Mouse (Mus musculus): ENCODE measurements around the gene Adad2.

The Adad2 gene

GRCm38 (mm10) chr8:119641058-119641457 is 28.5 kb downstream of the Adad2 start:
- DNase-seq (ENCODE audit: low spot score in 2 of 2): no peak

DNA sequence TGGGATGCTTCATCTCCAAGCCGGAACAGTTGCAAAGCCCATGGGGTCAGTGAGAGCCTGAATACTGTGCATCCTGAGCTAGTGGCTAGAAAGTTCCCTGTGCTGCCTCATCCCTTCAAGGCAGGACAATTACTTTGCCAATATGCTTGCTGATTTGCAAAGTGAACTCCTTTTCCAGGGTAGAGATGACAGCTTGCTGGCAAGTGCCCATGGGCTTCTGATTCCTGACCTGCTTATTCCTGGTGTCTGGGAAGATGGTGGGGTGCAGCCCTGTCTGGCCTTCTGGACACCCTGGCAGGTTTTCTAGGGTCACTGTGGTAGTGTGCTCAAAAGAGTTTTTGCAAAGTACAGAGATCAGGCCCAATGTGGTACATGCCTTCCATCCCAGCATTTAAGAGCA is 30.4 kb downstream of the Adad2 start:
- no peak for DNase-seq (ENCODE audit: low spot score in 2 of 2)

- no peak for DNase-seq (ENCODE audit: low spot score in 2 of 2)
Observed at GRCm38 (mm10) chr8:119644429-119644960, 31.9 kb downstream of the Adad2 start.

- no peak for DNase-seq (ENCODE audit: low spot score in 2 of 2)
Observed at GRCm38 (mm10) chr8:119644981-119645597, 32.5 kb downstream of the Adad2 start.

- DNase-seq (ENCODE audit: low spot score in 2 of 2): no peak
Observed at GRCm38 (mm10) chr8:119646197-119646596, 33.6 kb downstream of the Adad2 start.

DNA sequence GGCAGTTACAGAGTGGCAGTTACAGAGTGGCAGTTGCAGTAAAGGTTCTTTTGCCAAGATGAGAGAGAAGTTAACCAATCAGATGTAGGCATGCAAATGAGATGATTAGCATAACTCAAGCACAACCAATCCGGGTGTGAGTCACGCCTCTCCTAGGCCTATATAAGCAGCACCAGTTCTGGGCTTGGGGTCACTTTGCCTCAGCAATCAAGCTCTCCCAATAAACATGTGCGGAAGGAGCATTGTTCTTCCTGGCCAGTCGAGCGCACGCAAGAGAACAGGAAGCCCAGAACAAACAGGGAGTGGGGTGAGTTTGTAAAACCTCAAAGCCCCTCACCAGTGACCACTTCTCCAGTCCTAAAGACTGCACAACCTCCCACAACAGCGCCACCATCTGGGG is 34.3 kb downstream of the Adad2 start:
- no peak for DNase-seq (ENCODE audit: low spot score in 2 of 2)

DNA sequence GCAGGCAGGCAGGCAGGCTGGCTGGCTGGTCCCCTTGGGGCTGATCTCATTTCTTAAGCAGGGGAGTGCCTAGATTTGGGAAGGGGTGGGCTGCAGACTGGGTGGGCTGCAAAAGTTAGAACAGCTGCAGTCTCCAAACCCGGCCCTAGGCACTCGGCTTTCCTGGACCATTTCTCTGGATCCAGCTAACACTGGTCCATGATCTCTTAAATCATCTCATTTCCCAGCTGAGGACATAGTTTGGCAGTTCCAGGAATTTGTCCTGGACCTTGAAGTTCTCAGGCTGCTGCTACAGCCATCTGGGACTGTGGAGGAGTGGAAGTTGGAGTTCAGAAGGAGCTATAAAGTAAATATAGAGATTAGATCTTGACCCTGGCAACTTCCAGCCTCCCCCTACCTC is 38.8 kb downstream of the Adad2 start:
- DNase-seq (ENCODE audit: low spot score in 2 of 2): no peak

DNA sequence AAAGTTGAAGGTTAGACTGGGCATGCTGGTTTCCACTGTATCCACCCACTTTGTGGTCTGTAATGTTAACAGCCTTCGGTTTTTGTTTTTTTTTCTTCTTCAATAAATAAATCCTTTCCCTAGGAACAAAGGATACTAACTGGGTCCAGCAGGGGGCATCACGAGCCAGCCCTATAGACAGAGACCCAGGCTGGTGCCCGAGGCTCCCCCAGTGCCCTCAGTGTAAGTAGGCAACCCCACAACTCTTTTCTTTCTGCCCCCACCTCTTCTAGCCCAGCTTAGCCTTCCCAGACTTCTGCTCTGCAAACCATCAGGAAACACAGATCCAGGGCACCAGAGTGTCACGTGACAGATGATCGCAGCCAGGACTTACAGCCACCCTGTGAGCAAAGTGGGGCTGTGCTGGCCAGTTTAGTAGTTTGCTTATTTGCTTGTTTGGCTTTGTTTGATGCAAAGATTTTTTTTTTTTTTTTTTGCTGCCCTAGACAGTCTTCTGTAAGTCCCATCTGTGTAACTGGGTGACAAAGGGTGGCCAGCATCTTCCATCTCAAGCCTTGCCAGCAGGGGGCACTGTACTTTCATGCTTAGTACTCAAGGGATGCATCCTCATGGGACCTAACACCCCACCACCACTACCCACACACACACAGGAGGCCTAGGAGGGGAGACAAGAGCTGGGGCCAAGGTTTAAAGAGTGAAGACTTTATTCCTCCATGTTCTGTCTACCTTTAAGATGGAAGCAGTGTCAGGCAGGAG is 44.3 kb downstream of the Adad2 start:
- DNase-seq (ENCODE audit: low spot score in 2 of 2): no peak

- DNase-seq (ENCODE audit: low spot score in 2 of 2): peak in 1 of 2 experiments; percentile 9
Observed at GRCm38 (mm10) chr8:119661081-119661480, 48.5 kb downstream of the Adad2 start.

DNA sequence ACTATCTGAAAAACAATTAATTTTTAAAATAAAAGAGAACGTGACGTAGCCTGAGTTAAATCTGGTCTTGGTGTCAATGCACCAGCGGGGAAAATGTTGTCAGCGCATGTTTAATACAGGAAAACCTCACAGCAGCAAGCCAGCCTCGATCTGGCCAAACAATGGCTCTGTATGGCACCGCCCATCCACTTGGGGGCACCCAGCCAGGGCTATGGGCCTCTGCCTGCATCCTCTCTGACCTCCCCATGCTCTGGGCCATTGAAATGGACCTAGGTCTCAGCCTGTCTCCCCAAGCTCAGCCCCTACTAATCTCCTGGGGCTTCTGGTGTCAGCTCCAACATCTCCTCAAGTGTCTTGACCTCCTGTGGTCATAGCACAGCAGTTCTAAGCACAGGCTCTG is 49.3 kb downstream of the Adad2 start:
- no peak for DNase-seq (ENCODE audit: low spot score in 2 of 2)

- no peak for DNase-seq (ENCODE audit: low spot score in 2 of 2)
Observed at GRCm38 (mm10) chr8:119663440-119663839, 50.9 kb downstream of the Adad2 start.

GRCm38 (mm10) chr8:119665270-119665669 is 52.7 kb downstream of the Adad2 start:
- no peak for DNase-seq (ENCODE audit: low spot score in 2 of 2)
